Mouse (Mus musculus): ENCODE measurements around the gene Skap1. TPM values are rescaled to one million over a fixed set of nuclear protein-coding genes. Genes with fewer than 3 reads are reported as not detected.

Skap1 gene
- total and polyA plus RNA-seq, 3 experiments = not detected

DNA sequence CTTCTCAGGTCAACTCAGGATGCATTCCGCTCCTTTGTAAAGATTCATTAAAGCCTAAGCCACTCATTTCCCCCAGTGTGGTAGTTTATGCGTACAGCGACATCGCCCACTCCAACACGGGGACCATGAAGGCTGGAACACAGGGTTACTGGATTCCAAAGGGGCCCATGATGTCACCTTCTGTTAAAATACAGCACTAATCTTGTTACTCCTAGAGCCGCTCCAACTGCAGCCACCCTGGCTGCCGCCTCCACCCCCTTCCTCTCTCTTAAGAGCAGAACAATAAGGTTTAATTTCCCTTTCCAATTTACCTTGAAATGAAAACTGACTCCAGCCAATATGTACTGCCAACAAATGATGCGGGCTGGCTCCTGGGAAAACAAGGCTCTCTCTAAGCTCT is 310.7 kb downstream of the Skap1 start:
- no peaks in the 10 kb centered on the region for H3K27me3 ChIP-seq (ENCODE audit: control insufficient read depth in 1 of 2, insufficient read depth in 2 of 2, low read length in 2 of 2)
- DNase-seq (ENCODE audit: low read depth, low spot score) = no peak

DNA sequence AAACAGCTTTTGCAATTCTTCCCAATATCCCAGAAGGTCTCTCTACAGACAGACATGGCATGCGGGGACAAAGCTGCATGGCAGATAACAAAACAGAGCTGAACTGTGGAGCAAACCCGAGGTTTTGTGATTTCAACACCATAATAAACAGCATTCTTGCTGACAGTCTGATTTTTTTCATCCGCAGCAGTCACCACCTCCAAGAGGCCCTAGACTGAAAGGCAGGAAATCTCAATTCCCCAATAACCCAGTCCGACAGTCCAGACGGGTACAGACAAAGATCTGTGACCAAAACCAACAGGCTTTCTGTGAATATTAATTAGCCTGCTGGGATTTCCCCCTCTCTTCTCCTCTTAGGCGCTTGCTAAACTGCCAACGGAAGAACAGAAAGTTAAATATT is 311.3 kb downstream of the Skap1 start:
- Histone ChIP-seq H3K9ac (ENCODE audit: control insufficient read depth, low read depth, low read length, poor library complexity, severe bottlenecking) (no peak overlapping the region), H3K9me3 (replicated peaks; ENCODE audit: insufficient read depth, low read length) (no peaks in the 10 kb centered on the region), H3K4me1 (ENCODE audit: control insufficient read depth in 1 of 2, insufficient read depth in 2 of 2, low read length in 2 of 2) (no peaks in the 10 kb centered on the region; a peak in 2 of 4 replicates), H3K4me3 (ENCODE audit: control insufficient read depth in 1 of 2, insufficient read depth in 1 of 2, low read depth in 2 of 2, low read length in 2 of 2) (no peak overlapping the region), H3K27ac (ENCODE audit: control insufficient read depth, low read depth, low read length) (no peak overlapping the region), H3K36me3 (ENCODE audit: control insufficient read depth in 1 of 2, insufficient read depth in 2 of 2, low read length in 2 of 2) (peaks cover 3 to 6% of the 10 kb centered on the region in 2 experiments; a peak in 3 of 4 replicates), H3K79me2 (ENCODE audit: control insufficient read depth, insufficient read depth, low read length, poor library complexity) (peaks cover 7% of the 10 kb centered on the region), H3K27me3 (ENCODE audit: control insufficient read depth in 1 of 2, insufficient read depth in 2 of 2, low read length in 2 of 2) (no peaks in the 10 kb centered on the region)
- no peak for DNase-seq (ENCODE audit: low read depth, low spot score)
- TF ChIP-seq MAZ (IDR thresholded peaks at IDR 0.05; ENCODE audit: low read depth, low read length) (no peak), ETS1 (IDR thresholded peaks at IDR 0.05; ENCODE audit: low read depth, low read length) (no peak), ZMIZ1 (IDR thresholded peaks at IDR 0.05; ENCODE audit: low read depth, low read length) (no peak), USF1 (IDR thresholded peaks at IDR 0.05; ENCODE audit: low read depth, low read length) (no peak), MXI1 (IDR thresholded peaks at IDR 0.05; ENCODE audit: low read depth, low read length) (no peak), BHLHE40 (IDR thresholded peaks at IDR 0.05; ENCODE audit: borderline replicate concordance, low read depth, low read length) (no peak), ZNF384 (IDR thresholded peaks at IDR 0.05; ENCODE audit: low read depth, low read length) (no peak), MYB (IDR thresholded peaks at IDR 0.05; ENCODE audit: low read depth, low read length) (no peak), ZC3H11A (IDR thresholded peaks at IDR 0.05; ENCODE audit: low read depth, low read length) (no peak), E2F4 (IDR thresholded peaks at IDR 0.05; ENCODE audit: borderline replicate concordance, low read depth, low read length) (no peak), ELF1 (IDR thresholded peaks at IDR 0.05; ENCODE audit: low read depth, low read length) (no peak), USF2 (IDR thresholded peaks at IDR 0.05; ENCODE audit: borderline replicate concordance in 1 of 2, insufficient read depth in 1 of 2, low read depth in 1 of 2, low read length in 2 of 2) (no peak), NELFE (IDR thresholded peaks at IDR 0.05; ENCODE audit: low read depth, low read length) (no peak), RCOR1 (IDR thresholded peaks at IDR 0.05; ENCODE audit: low read depth, low read length) (no peak), CHD1 (IDR thresholded peaks at IDR 0.05; ENCODE audit: low read depth, low read length) (no peak)

More for the DNA sequence above, 310.7 kb downstream of the Skap1 start:
- TF ChIP-seq RCOR1 (IDR thresholded peaks at IDR 0.05; ENCODE audit: low read depth, low read length) (no peak), EP300 (IDR thresholded peaks at IDR 0.05; ENCODE audit: low read depth in 1 of 2, low read length in 2 of 2) (no peak), NELFE (IDR thresholded peaks at IDR 0.05; ENCODE audit: low read depth, low read length) (no peak), MYC (IDR thresholded peaks at IDR 0.05; ENCODE audit: low read depth, low read length) (no peak), JUND (IDR thresholded peaks at IDR 0.05; ENCODE audit: low read depth, low read length) (no peak), POLR2A (IDR thresholded peaks at IDR 0.05; ENCODE audit: control insufficient read depth in 1 of 2, insufficient read depth in 1 of 2, low read depth in 1 of 2, low read length in 2 of 2, poor library complexity in 1 of 2) (no peak), MAFK (IDR thresholded peaks at IDR 0.05; ENCODE audit: borderline replicate concordance, low read depth, low read length) (no peak), CTCF (IDR thresholded peaks at IDR 0.05 in 2 of 3, conservative IDR thresholded peaks at IDR 0.05 in 1 of 3; ENCODE audit: control insufficient read depth in 1 of 3, insufficient read depth in 1 of 3, low read depth in 2 of 3, low read length in 3 of 3, poor library complexity in 1 of 3, severe bottlenecking in 1 of 3) (no peak), CHD1 (IDR thresholded peaks at IDR 0.05; ENCODE audit: low read depth, low read length) (no peak), USF2 (IDR thresholded peaks at IDR 0.05; ENCODE audit: borderline replicate concordance in 1 of 2, insufficient read depth in 1 of 2, low read depth in 1 of 2, low read length in 2 of 2) (no peak)
- Histone ChIP-seq H3K4me3 (ENCODE audit: control insufficient read depth in 1 of 2, insufficient read depth in 1 of 2, low read depth in 2 of 2, low read length in 2 of 2) (no peak overlapping the region), H3K27ac (ENCODE audit: control insufficient read depth, low read depth, low read length) (no peak overlapping the region), H3K4me1 (ENCODE audit: control insufficient read depth in 1 of 2, insufficient read depth in 2 of 2, low read length in 2 of 2) (no peaks in the 10 kb centered on the region; a peak in 2 of 4 replicates), H3K36me3 (ENCODE audit: control insufficient read depth in 1 of 2, insufficient read depth in 2 of 2, low read length in 2 of 2) (peaks cover 3 to 6% of the 10 kb centered on the region in 2 experiments; a peak in 3 of 4 replicates), H3K9me3 (replicated peaks; ENCODE audit: insufficient read depth, low read length) (no peaks in the 10 kb centered on the region), H3K79me2 (ENCODE audit: control insufficient read depth, insufficient read depth, low read length, poor library complexity) (peaks cover 7% of the 10 kb centered on the region), H3K9ac (ENCODE audit: control insufficient read depth, low read depth, low read length, poor library complexity, severe bottlenecking) (no peak overlapping the region)
